Mouse (Mus musculus): ENCODE measurements around the gene Zfp462. TPM values are rescaled to one million over a fixed set of nuclear protein-coding genes. Genes with fewer than 3 reads are reported as not detected.

Gene Zfp462
- polyA plus RNA-seq, 1 experiment from 2014 or later: 20.5 TPM

DNA sequence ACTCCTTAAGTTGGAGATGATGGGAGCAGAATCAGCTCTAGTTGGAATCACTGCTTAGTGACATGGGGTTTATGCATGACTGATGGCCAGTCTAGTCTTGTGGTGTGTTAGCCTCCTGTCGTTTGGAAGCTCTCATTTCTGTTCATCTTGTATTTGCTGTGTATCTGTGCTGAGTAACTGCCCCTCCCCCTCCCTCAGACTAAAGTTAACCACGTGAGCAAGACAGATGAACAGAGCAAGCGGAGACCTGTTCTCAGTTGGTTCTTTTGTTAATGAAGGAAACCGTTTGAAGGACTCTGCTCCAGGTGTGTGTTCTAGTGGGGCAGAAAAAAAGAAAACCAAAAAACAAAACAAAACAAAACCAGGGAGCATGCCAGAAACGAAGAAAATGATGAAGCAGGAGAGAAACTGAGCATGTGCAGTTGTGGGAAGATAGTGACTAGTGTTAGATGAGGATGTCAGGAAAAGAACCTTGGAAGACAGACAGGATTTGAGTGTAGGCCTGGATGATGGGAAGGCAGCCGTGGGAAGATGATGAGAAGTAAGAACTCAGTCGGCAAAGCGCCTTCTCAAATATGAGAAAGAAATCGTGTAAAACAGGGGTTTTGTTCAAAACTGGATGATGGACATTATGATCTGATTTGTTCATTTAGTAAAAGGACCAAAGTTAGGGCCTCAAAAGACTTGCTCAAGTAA, 53.4 kb downstream of the Zfp462 start:
- Histone ChIP-seq H3K27ac (ENCODE audit: low read length) (no peak overlapping the region), H3K4me1 (replicated peaks; ENCODE audit: control insufficient read depth, insufficient read depth, low read length) (peaks cover 11% of the 10 kb centered on the region), H3K4me3 (replicated peaks; ENCODE audit: low read length) (no peak overlapping the region), H3K27me3 (replicated peaks; ENCODE audit: control insufficient read depth, insufficient read depth, low read length) (no peaks in the 10 kb centered on the region), H3K9me3 (ENCODE audit: control insufficient read depth, low read length) (no peaks in the 10 kb centered on the region), H3K36me3 (ENCODE audit: control insufficient read depth, insufficient read depth) (no peaks in the 10 kb centered on the region; the same call in 1 of the 2 replicates), H3K9ac (replicated peaks; ENCODE audit: low read depth, low read length) (no peak overlapping the region), H3K4me2 (ENCODE audit: low read length) (no peak overlapping the region)
- 76% methylated on average over 9 of the region's 9 CpGs for WGBS
- no peak for ATAC-seq

DNA sequence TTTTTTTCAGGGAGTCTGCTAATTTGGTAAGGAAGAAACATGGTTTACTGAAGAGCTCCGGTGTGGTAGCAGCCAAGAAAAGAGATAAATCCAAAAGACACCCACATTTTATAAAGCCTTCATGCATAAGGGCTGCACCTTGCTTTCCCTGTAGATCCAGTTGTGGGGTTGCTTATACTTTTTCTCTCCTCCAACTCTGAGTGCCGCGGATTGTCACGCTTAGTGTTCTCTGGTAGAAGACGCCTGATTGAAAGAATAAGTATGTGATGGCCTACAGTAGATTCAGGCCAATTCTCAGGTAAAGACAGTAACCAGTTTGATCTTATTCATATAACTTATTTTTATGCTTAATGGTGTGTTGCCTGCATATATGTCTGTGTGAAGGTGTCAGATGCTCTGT, 54.7 kb downstream of the Zfp462 start:
- H3K4me1 ChIP-seq (replicated peaks; ENCODE audit: control insufficient read depth, insufficient read depth, low read length): peaks cover 16% of the 10 kb centered on the region

DNA sequence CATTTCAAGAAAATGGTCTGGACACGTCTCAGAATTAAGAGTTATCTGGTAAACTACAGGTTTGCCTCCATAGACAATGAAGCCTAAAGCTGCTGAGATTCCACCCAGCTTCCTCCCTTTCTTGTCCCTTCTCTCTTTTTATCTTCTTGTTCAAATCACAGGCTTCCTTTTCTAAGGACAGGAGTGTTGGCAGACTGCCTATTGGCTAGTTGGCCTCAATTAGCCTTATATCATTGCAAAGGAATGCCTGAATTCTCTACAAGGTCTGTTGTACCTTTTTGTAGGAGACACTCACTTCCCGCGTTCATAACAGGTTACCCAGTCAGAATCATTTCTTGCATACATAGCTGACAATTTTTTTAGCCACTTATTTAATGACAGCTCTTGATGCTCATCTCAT, 56.5 kb downstream of the Zfp462 start:
- Histone ChIP-seq H3K9ac (replicated peaks; ENCODE audit: low read depth, low read length) (no peak overlapping the region), H3K9me3 (ENCODE audit: control insufficient read depth, low read length) (no peaks in the 10 kb centered on the region), H3K36me3 (ENCODE audit: control insufficient read depth, insufficient read depth) (no peaks in the 10 kb centered on the region; the same call in 1 of the 2 replicates), H3K27ac (ENCODE audit: low read length) (no peak overlapping the region), H3K27me3 (replicated peaks; ENCODE audit: control insufficient read depth, insufficient read depth, low read length) (no peaks in the 10 kb centered on the region), H3K4me3 (replicated peaks; ENCODE audit: low read length) (no peak overlapping the region), H3K4me2 (ENCODE audit: low read length) (no peak overlapping the region), H3K4me1 (replicated peaks; ENCODE audit: control insufficient read depth, insufficient read depth, low read length) (peaks cover 32% of the 10 kb centered on the region)
- no peak for ATAC-seq
- 54% methylated on average over 3 of the region's 3 CpGs for WGBS

More for the DNA sequence above, 54.7 kb downstream of the Zfp462 start:
- ATAC-seq: no peak
- H3K27ac ChIP-seq (ENCODE audit: low read length): no peak overlapping the region
- H3K4me2 ChIP-seq (ENCODE audit: low read length): no peak overlapping the region
- H3K9ac ChIP-seq (replicated peaks; ENCODE audit: low read depth, low read length): no peak overlapping the region
- H3K36me3 ChIP-seq (ENCODE audit: control insufficient read depth, insufficient read depth): no peaks in the 10 kb centered on the region; the same call in 1 of the 2 replicates
- H3K27me3 ChIP-seq (replicated peaks; ENCODE audit: control insufficient read depth, insufficient read depth, low read length): no peaks in the 10 kb centered on the region
- H3K9me3 ChIP-seq (ENCODE audit: control insufficient read depth, low read length): no peaks in the 10 kb centered on the region
- WGBS: 98% methylated on average over 5 of the region's 5 CpGs
- no peak overlapping the region for H3K4me3 ChIP-seq (replicated peaks; ENCODE audit: low read length)

DNA sequence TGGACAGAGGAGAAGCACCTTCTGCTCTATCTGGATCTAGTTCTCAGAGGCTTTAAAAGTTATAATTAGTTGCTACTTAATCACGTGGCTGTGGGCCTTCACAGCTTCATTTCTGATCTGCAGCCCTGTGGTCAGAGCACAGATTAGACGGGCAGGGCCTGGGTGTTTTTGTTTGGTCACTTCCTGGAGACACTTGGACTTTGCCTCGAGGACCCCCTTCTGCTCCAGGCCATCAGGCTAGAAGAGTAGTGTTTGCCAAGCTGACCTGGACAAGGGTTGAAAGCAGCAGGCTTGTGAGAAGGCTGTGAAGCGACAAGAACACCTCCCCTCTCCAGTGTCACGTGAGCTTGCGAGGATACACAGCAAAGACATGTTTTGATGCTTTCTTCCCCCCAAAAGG, 58.3 kb downstream of the Zfp462 start:
- no peak overlapping the region for H3K4me3 ChIP-seq (replicated peaks; ENCODE audit: low read length)
- no peaks in the 10 kb centered on the region for H3K9me3 ChIP-seq (ENCODE audit: control insufficient read depth, low read length)
- no peaks in the 10 kb centered on the region for H3K27me3 ChIP-seq (replicated peaks; ENCODE audit: control insufficient read depth, insufficient read depth, low read length)
- WGBS: 74% methylated on average over 6 of the region's 6 CpGs
- H3K4me2 ChIP-seq (ENCODE audit: low read length): no peak overlapping the region
- peaks cover 33% of the 10 kb centered on the region for H3K4me1 ChIP-seq (replicated peaks; ENCODE audit: control insufficient read depth, insufficient read depth, low read length)
- no peak overlapping the region for H3K27ac ChIP-seq (ENCODE audit: low read length)
- H3K36me3 ChIP-seq (ENCODE audit: control insufficient read depth, insufficient read depth): peaks cover 9% of the 10 kb centered on the region
- no peak overlapping the region for H3K9ac ChIP-seq (replicated peaks; ENCODE audit: low read depth, low read length)
- no peak for ATAC-seq

DNA sequence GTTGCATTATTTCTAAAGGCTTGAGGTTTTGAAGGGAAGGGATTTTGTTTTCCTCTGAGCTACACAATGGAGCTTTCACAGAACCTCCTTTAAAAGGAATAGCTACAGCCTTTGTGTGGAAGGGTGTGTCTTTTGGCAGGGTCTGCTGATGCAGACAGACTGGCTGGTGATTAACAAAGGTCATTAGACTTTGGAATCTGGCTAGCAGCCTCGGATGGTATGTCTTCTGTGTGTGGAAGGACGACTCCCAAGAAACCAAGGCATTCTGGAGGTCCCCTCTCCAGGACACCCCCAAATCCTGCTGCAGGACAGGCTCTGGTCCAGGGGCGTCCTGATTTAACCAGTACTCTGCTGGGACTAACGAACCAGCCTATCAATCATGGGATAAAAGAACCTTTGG, 60.2 kb downstream of the Zfp462 start:
- Histone ChIP-seq H3K4me3 (replicated peaks; ENCODE audit: low read length) (no peak overlapping the region), H3K4me1 (replicated peaks; ENCODE audit: control insufficient read depth, insufficient read depth, low read length) (peaks cover 31% of the 10 kb centered on the region), H3K4me2 (ENCODE audit: low read length) (peak overlapping the region; percentile 36), H3K27me3 (replicated peaks; ENCODE audit: control insufficient read depth, insufficient read depth, low read length) (no peaks in the 10 kb centered on the region), H3K36me3 (ENCODE audit: control insufficient read depth, insufficient read depth) (peaks cover 27% of the 10 kb centered on the region), H3K9me3 (ENCODE audit: control insufficient read depth, low read length) (no peaks in the 10 kb centered on the region), H3K9ac (replicated peaks; ENCODE audit: low read depth, low read length) (peak overlapping the region; percentile 7; the same call in 1 of the 2 replicates), H3K27ac (ENCODE audit: low read length) (peak overlapping the region; percentile 86)
- ATAC-seq: peak; percentile 71
- WGBS: 6% methylated on average over 4 of the region's 4 CpGs

DNA sequence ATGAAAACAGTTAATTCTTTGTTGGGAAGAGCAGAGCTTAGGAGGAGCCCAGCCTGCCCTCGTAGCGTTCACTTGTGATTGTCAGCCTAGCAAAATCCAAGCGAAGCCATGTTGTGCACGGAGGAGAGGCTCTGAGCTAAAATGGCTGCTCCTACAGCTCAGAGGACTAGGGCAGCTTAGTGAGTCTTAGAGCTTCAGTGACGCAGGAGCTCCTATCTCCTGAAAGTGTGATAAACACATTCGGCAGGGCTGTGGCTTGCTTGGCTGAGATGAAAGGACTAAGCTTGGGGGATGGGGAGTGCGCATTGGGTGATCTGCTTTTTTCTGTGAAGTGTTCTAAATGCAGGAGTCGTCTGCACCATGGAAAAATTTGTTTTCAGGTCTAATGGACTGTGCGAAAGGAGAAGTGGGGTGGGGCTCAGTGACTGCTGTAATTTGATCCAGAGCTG, 60.7 kb downstream of the Zfp462 start:
- Histone ChIP-seq H3K9me3 (ENCODE audit: control insufficient read depth, low read length) (no peaks in the 10 kb centered on the region), H3K27me3 (replicated peaks; ENCODE audit: control insufficient read depth, insufficient read depth, low read length) (no peaks in the 10 kb centered on the region), H3K36me3 (ENCODE audit: control insufficient read depth, insufficient read depth) (peaks cover 32% of the 10 kb centered on the region), H3K9ac (replicated peaks; ENCODE audit: low read depth, low read length) (peak overlapping the region; percentile 7), H3K4me1 (replicated peaks; ENCODE audit: control insufficient read depth, insufficient read depth, low read length) (peaks cover 27% of the 10 kb centered on the region), H3K4me3 (replicated peaks; ENCODE audit: low read length) (no peak overlapping the region), H3K27ac (ENCODE audit: low read length) (peak overlapping the region; percentile 86), H3K4me2 (ENCODE audit: low read length) (peak overlapping the region; percentile 36)
- ATAC-seq: peak; percentile 82
- 2% methylated on average over 9 of the region's 9 CpGs for WGBS

DNA sequence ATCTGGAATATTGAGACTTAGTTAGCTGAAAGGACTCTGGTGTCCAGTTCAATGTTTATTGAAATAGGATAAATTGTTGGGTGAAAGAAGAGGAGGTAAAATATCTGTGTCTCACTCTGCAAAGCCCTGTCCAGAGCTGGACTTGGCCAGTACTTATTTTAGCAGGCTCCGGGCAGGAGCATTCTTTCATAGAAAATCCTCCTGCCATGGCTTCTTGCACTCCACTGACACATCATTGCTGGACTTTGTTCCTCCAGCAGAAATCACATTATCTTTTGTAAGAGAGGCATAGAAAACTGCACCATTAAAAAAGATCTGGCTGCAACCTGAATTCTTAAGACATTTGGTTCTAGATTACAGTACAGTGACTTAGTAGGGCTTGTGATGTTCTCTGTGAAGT, 61.2 kb downstream of the Zfp462 start:
- no peak overlapping the region; the same call in 1 of the 2 replicates for H3K9ac ChIP-seq (replicated peaks; ENCODE audit: low read depth, low read length)
- no peaks in the 10 kb centered on the region for H3K9me3 ChIP-seq (ENCODE audit: control insufficient read depth, low read length)
- WGBS: 32% methylated on average over 1 of the region's 1 CpGs
- no peaks in the 10 kb centered on the region for H3K27me3 ChIP-seq (replicated peaks; ENCODE audit: control insufficient read depth, insufficient read depth, low read length)
- peak overlapping the region; percentile 86; the same call in 1 of the 2 replicates for H3K27ac ChIP-seq (ENCODE audit: low read length)
- peaks cover 25% of the 10 kb centered on the region for H3K4me1 ChIP-seq (replicated peaks; ENCODE audit: control insufficient read depth, insufficient read depth, low read length)
- H3K4me2 ChIP-seq (ENCODE audit: low read length): no peak overlapping the region
- peaks cover 36% of the 10 kb centered on the region for H3K36me3 ChIP-seq (ENCODE audit: control insufficient read depth, insufficient read depth)
- no peak overlapping the region for H3K4me3 ChIP-seq (replicated peaks; ENCODE audit: low read length)
- ATAC-seq: no peak

DNA sequence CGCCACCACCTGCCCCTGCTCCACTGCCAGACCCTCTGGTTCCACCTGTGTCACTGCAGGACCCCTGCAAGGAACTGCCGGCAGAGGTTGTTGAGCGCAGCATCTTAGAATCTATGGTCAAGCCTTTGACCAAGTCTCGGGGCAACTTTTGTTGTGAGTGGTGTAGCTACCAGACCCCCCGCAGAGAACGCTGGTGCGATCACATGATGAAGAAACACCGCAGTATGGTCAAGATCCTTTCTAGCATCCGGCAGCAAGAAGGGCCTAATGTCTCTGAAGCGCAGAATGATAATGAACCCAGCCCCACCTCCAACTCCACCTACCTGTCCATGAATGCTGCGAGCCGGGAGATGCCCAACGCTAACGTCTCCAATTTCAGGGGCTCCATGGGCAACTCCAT, 63.8 kb downstream of the Zfp462 start:
- H3K4me1 ChIP-seq (replicated peaks; ENCODE audit: control insufficient read depth, insufficient read depth, low read length): peaks cover 23% of the 10 kb centered on the region
- no peak overlapping the region for H3K9ac ChIP-seq (replicated peaks; ENCODE audit: low read depth, low read length)
- WGBS: 97% methylated on average over 14 of the region's 14 CpGs
- no peak overlapping the region for H3K4me3 ChIP-seq (replicated peaks; ENCODE audit: low read length)
- H3K27me3 ChIP-seq (replicated peaks; ENCODE audit: control insufficient read depth, insufficient read depth, low read length): no peaks in the 10 kb centered on the region
- H3K36me3 ChIP-seq (ENCODE audit: control insufficient read depth, insufficient read depth): peaks cover 58% of the 10 kb centered on the region
- no peak overlapping the region for H3K27ac ChIP-seq (ENCODE audit: low read length)
- no peak for ATAC-seq
- no peaks in the 10 kb centered on the region for H3K9me3 ChIP-seq (ENCODE audit: control insufficient read depth, low read length)
- H3K4me2 ChIP-seq (ENCODE audit: low read length): no peak overlapping the region

DNA sequence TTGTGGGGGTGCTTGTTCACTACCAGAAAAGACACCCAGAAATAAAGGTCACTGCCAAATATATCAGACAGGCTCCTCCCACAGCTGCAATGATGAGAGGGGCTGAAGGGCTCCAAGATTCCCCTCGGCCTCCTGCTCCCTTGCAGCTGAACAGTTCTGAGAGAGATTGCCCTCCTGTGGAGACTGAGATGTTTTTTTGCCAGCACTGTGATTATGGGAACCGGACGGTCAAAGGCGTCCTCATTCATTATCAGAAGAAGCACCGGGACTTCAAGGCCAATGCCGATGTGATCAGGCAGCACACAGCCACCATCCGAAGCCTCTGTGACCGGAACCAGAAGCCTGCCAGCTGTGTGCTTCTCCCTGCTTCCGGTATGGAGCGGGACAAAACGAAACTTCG, 66.5 kb downstream of the Zfp462 start:
- 84% methylated on average over 12 of the region's 12 CpGs for WGBS

More for the DNA sequence above, 66.5 kb downstream of the Zfp462 start:
- no peak for ATAC-seq
- peaks cover 76% of the 10 kb centered on the region for H3K36me3 ChIP-seq (ENCODE audit: control insufficient read depth, insufficient read depth)
- H3K27ac ChIP-seq (ENCODE audit: low read length): no peak overlapping the region
- H3K27me3 ChIP-seq (replicated peaks; ENCODE audit: control insufficient read depth, insufficient read depth, low read length): no peaks in the 10 kb centered on the region
- H3K9me3 ChIP-seq (ENCODE audit: control insufficient read depth, low read length): no peaks in the 10 kb centered on the region
- no peak overlapping the region for H3K4me2 ChIP-seq (ENCODE audit: low read length)
- no peak overlapping the region for H3K9ac ChIP-seq (replicated peaks; ENCODE audit: low read depth, low read length)
- H3K4me3 ChIP-seq (replicated peaks; ENCODE audit: low read length): no peak overlapping the region
- 0 out of 2 replicates have a peak, but pooled peaks cover 1% of the 10 kb centered on the region for H3K4me1 ChIP-seq (replicated peaks; ENCODE audit: control insufficient read depth, insufficient read depth, low read length)
